Mouse (Mus musculus) skeletal muscle tissue, adult 2 months (tissue): Measurements from ENCODE around the gene Rgl3.

ENCODE experiments used
- DNase-seq: peaks from one replicate; pipeline ENCODE4 v3.0.0-alpha.2; 2012; ENCODE audit warnings: low read depth, low spot score

The Rgl3 gene

GRCm38 (mm10) chr9:21989230-21990110, at the start of gene Rgl3:
Gene Rgl3 (minus strand): TSS chr9:21989446.
- DNase-seq = no peak

GRCm38 (mm10) chr9:22037826-22038225, 48.6 kb upstream of the Rgl3 start:
- no peak for DNase-seq

- DNase-seq = no peak
Observed at GRCm38 (mm10) chr9:22035300-22036044, 46.2 kb upstream of the Rgl3 start.

- DNase-seq = no peak
Observed at GRCm38 (mm10) chr9:22030386-22030785, 41.1 kb upstream of the Rgl3 start.

GRCm38 (mm10) chr9:22028467-22028866, 39.2 kb upstream of the Rgl3 start:
- no peak for DNase-seq

- DNase-seq = no peak
Observed at GRCm38 (mm10) chr9:22024592-22024991, 35.3 kb upstream of the Rgl3 start.

GRCm38 (mm10) chr9:22017208-22017825, 28.1 kb upstream of the Rgl3 start:
- DNase-seq = no peak

GRCm38 (mm10) chr9:22016245-22016644, 27.0 kb upstream of the Rgl3 start:
- DNase-seq = no peak

- no peak for DNase-seq
Observed at GRCm38 (mm10) chr9:22012731-22013130, 23.5 kb upstream of the Rgl3 start.

- DNase-seq = no peak
Observed at GRCm38 (mm10) chr9:22011055-22011454, 21.8 kb upstream of the Rgl3 start.

- DNase-seq = no peak
Observed at GRCm38 (mm10) chr9:22004546-22004945, 15.3 kb upstream of the Rgl3 start.

- no peak for DNase-seq
Observed at GRCm38 (mm10) chr9:22003163-22003554, 13.9 kb upstream of the Rgl3 start.

GRCm38 (mm10) chr9:22002194-22003162, 13.2 kb upstream of the Rgl3 start, which contains the start of the genes Ccdc151 and Prkcsh:
Gene Ccdc151 (minus strand): TSS chr9:22002634.
Gene Prkcsh (plus strand): TSS chr9:22002806.
- peak; percentile 100 for DNase-seq

GRCm38 (mm10) chr9:22001633-22002032, 12.4 kb upstream of the Rgl3 start:
- DNase-seq = no peak

- no peak for DNase-seq
Observed at GRCm38 (mm10) chr9:22000296-22000695, 11.1 kb upstream of the Rgl3 start.

- no peak for DNase-seq
Observed at GRCm38 (mm10) chr9:21996178-21996867, 7.1 kb upstream of the Rgl3 start.

GRCm38 (mm10) chr9:21992227-21992626, 3.0 kb upstream of the Rgl3 start:
- DNase-seq = no peak

- no peak for DNase-seq
Observed at GRCm38 (mm10) chr9:21988421-21989101, 685 bp downstream of the Rgl3 start.

- no peak for DNase-seq
Observed at GRCm38 (mm10) chr9:21987592-21988342, 1.5 kb downstream of the Rgl3 start.
